Mouse (Mus musculus): ENCODE measurements around the gene Olfr1509. TPM values are rescaled to one million over a fixed set of nuclear protein-coding genes. Genes with fewer than 3 reads are reported as not detected.
"Not testable (repeated sequence)": the region's sequence is repeated elsewhere in the genome, so short reads cannot be mapped to it uniquely, and the experiment has no call there.

Olfr1509 gene
- not detected in 2 replicates for polyA plus RNA-seq (2014; fragmentation: Nextera tagmentation; extraction: Ambion mirVana)

- Histone ChIP-seq H3K4me2 (ENCODE audit: low read length) (no peak within 1 kb of the TSS), H3K9me3 (replicated peaks; ENCODE audit: control insufficient read depth, low read length) (no peaks in the 10 kb centered on the region), H3K27me3 (replicated peaks; ENCODE audit: control insufficient read depth, insufficient read depth, low read length) (no peaks in the 10 kb centered on the region), H3K36me3 (ENCODE audit: control insufficient read depth, insufficient read depth, low read length) (no peaks in the 10 kb centered on the region), H3K9ac (ENCODE audit: low read length) (no peak within 1 kb of the TSS), H3K4me1 (ENCODE audit: control insufficient read depth, insufficient read depth, low read length) (no peaks in the 10 kb centered on the region), H3K4me3 (ENCODE audit: low read depth, low read length) (no peak within 1 kb of the TSS), H3K27ac (ENCODE audit: low read depth, low read length) (no peak within 1 kb of the TSS)
- DNase-seq (ENCODE audit: low spot score) (no peak), ATAC-seq (no peak)
Observed at GRCm38 (mm10) chr14:52442690-52443089, at the start of gene Olfr1509. TSS of gene Olfr1509 (plus strand) at chr14:52442990.

- ATAC-seq (no peak), DNase-seq (ENCODE audit: low spot score) (no peak)
- H3K4me3 ChIP-seq (ENCODE audit: low read depth, low read length): no peak within 1 kb of the TSS
- H3K4me2 ChIP-seq (ENCODE audit: low read length): no peak within 1 kb of the TSS
- no peak within 1 kb of the TSS for H3K9ac ChIP-seq (ENCODE audit: low read length)
- WGBS: 82% methylated on average over 4 of the region's 4 CpGs
- H3K4me1 ChIP-seq (ENCODE audit: control insufficient read depth, insufficient read depth, low read length): no peaks in the 10 kb centered on the region
- no peaks in the 10 kb centered on the region for H3K36me3 ChIP-seq (ENCODE audit: control insufficient read depth, insufficient read depth, low read length)
- no peaks in the 10 kb centered on the region for H3K9me3 ChIP-seq (replicated peaks; ENCODE audit: control insufficient read depth, low read length)
- H3K27me3 ChIP-seq (replicated peaks; ENCODE audit: control insufficient read depth, insufficient read depth, low read length): no peaks in the 10 kb centered on the region
- H3K27ac ChIP-seq (ENCODE audit: low read depth, low read length): no peak within 1 kb of the TSS
Observed at GRCm38 (mm10) chr14:52397279-52397678, 45.5 kb upstream of the Olfr1509 start, which contains the start of gene Olfr1511. TSS of gene Olfr1511 (minus strand) at chr14:52397379.

- not testable (repeated sequence) for H3K36me3 ChIP-seq (ENCODE audit: control insufficient read depth, insufficient read depth, low read length); ATAC-seq
- WGBS: 83% methylated on average over 7 of the region's 10 CpGs
Observed at GRCm38 (mm10) chr14:52410142-52410919, 32.5 kb upstream of the Olfr1509 start.

GRCm38 (mm10) chr14:52414273-52414672 lies 28.5 kb upstream of the Olfr1509 start, which contains the start of gene Olfr1510:
TSS of gene Olfr1510 (minus strand) at chr14:52414373.
- Histone ChIP-seq H3K27me3 (replicated peaks; ENCODE audit: control insufficient read depth, insufficient read depth, low read length) (no peaks in the 10 kb centered on the region), H3K36me3 (ENCODE audit: control insufficient read depth, insufficient read depth, low read length) (no peaks in the 10 kb centered on the region), H3K9me3 (replicated peaks; ENCODE audit: control insufficient read depth, low read length) (no peaks in the 10 kb centered on the region), H3K9ac (ENCODE audit: low read length) (no peak within 1 kb of the TSS), H3K27ac (ENCODE audit: low read depth, low read length) (no peak within 1 kb of the TSS), H3K4me3 (ENCODE audit: low read depth, low read length) (no peak within 1 kb of the TSS), H3K4me1 (ENCODE audit: control insufficient read depth, insufficient read depth, low read length) (no peaks in the 10 kb centered on the region), H3K4me2 (ENCODE audit: low read length) (no peak within 1 kb of the TSS)
- no peak for ATAC-seq
- WGBS: 87% methylated on average over 3 of the region's 3 CpGs
- DNase-seq (ENCODE audit: low spot score): no peak

More at GRCm38 (mm10) chr14:52410142-52410919, 32.5 kb upstream of the Olfr1509 start:
- not testable (repeated sequence) for H3K4me3 ChIP-seq (ENCODE audit: low read depth, low read length); H3K27ac ChIP-seq (ENCODE audit: low read depth, low read length); H3K9me3 ChIP-seq (replicated peaks; ENCODE audit: control insufficient read depth, low read length); H3K4me1 ChIP-seq (ENCODE audit: control insufficient read depth, insufficient read depth, low read length); H3K4me2 ChIP-seq (ENCODE audit: low read length); DNase-seq (ENCODE audit: low spot score); H3K27me3 ChIP-seq (replicated peaks; ENCODE audit: control insufficient read depth, insufficient read depth, low read length); H3K9ac ChIP-seq (ENCODE audit: low read length)

- no peaks in the 10 kb centered on the region for H3K36me3 ChIP-seq (ENCODE audit: control insufficient read depth, insufficient read depth, low read length)
- ATAC-seq: no peak
- no peaks in the 10 kb centered on the region for H3K9me3 ChIP-seq (replicated peaks; ENCODE audit: control insufficient read depth, low read length)
- no peak overlapping the region for H3K27ac ChIP-seq (ENCODE audit: low read depth, low read length)
- no peaks in the 10 kb centered on the region for H3K4me1 ChIP-seq (ENCODE audit: control insufficient read depth, insufficient read depth, low read length)
- no peak overlapping the region for H3K9ac ChIP-seq (ENCODE audit: low read length)
- DNase-seq (ENCODE audit: low spot score): no peak
- H3K4me3 ChIP-seq (ENCODE audit: low read depth, low read length): no peak overlapping the region
- H3K27me3 ChIP-seq (replicated peaks; ENCODE audit: control insufficient read depth, insufficient read depth, low read length): no peaks in the 10 kb centered on the region
- WGBS: 96% methylated on average over 1 of the region's 1 CpGs
- no peak overlapping the region for H3K4me2 ChIP-seq (ENCODE audit: low read length)
Observed at GRCm38 (mm10) chr14:52427686-52428085, 15.1 kb upstream of the Olfr1509 start.

GRCm38 (mm10) chr14:52451138-52451537 lies 8.3 kb downstream of the Olfr1509 start:
- 94% methylated on average over 8 of the region's 8 CpGs for WGBS
- ATAC-seq (no peak), DNase-seq (ENCODE audit: low spot score) (no peak)
- Histone ChIP-seq H3K4me1 (ENCODE audit: control insufficient read depth, insufficient read depth, low read length) (no peaks in the 10 kb centered on the region), H3K27me3 (replicated peaks; ENCODE audit: control insufficient read depth, insufficient read depth, low read length) (no peaks in the 10 kb centered on the region), H3K4me3 (ENCODE audit: low read depth, low read length) (no peak overlapping the region), H3K36me3 (ENCODE audit: control insufficient read depth, insufficient read depth, low read length) (no peaks in the 10 kb centered on the region), H3K4me2 (ENCODE audit: low read length) (no peak overlapping the region), H3K9me3 (replicated peaks; ENCODE audit: control insufficient read depth, low read length) (no peaks in the 10 kb centered on the region), H3K9ac (ENCODE audit: low read length) (no peak overlapping the region), H3K27ac (ENCODE audit: low read depth, low read length) (no peak overlapping the region)

GRCm38 (mm10) chr14:52461928-52462327 lies 19.1 kb downstream of the Olfr1509 start:
- DNase-seq (ENCODE audit: low spot score): no peak
- Histone ChIP-seq H3K4me2 (ENCODE audit: low read length) (no peak overlapping the region), H3K27ac (ENCODE audit: low read depth, low read length) (no peak overlapping the region), H3K9me3 (replicated peaks; ENCODE audit: control insufficient read depth, low read length) (no peaks in the 10 kb centered on the region), H3K27me3 (replicated peaks; ENCODE audit: control insufficient read depth, insufficient read depth, low read length) (no peaks in the 10 kb centered on the region), H3K36me3 (ENCODE audit: control insufficient read depth, insufficient read depth, low read length) (no peaks in the 10 kb centered on the region), H3K4me3 (ENCODE audit: low read depth, low read length) (no peak overlapping the region), H3K9ac (ENCODE audit: low read length) (no peak overlapping the region), H3K4me1 (ENCODE audit: control insufficient read depth, insufficient read depth, low read length) (no peaks in the 10 kb centered on the region)
- ATAC-seq: no peak

GRCm38 (mm10) chr14:52465738-52466137 lies 22.9 kb downstream of the Olfr1509 start:
- Histone ChIP-seq H3K4me2 (ENCODE audit: low read length) (no peak overlapping the region), H3K27me3 (replicated peaks; ENCODE audit: control insufficient read depth, insufficient read depth, low read length) (no peaks in the 10 kb centered on the region), H3K9ac (ENCODE audit: low read length) (no peak overlapping the region), H3K4me3 (ENCODE audit: low read depth, low read length) (no peak overlapping the region), H3K36me3 (ENCODE audit: control insufficient read depth, insufficient read depth, low read length) (no peaks in the 10 kb centered on the region), H3K9me3 (replicated peaks; ENCODE audit: control insufficient read depth, low read length) (no peaks in the 10 kb centered on the region), H3K27ac (ENCODE audit: low read depth, low read length) (no peak overlapping the region), H3K4me1 (ENCODE audit: control insufficient read depth, insufficient read depth, low read length) (no peaks in the 10 kb centered on the region)
- WGBS: 95% methylated on average over 1 of the region's 1 CpGs
- ATAC-seq (no peak), DNase-seq (ENCODE audit: low spot score) (no peak)

- Histone ChIP-seq H3K4me1 (ENCODE audit: control insufficient read depth, insufficient read depth, low read length) (no peaks in the 10 kb centered on the region), H3K36me3 (ENCODE audit: control insufficient read depth, insufficient read depth, low read length) (no peaks in the 10 kb centered on the region), H3K9me3 (replicated peaks; ENCODE audit: control insufficient read depth, low read length) (no peaks in the 10 kb centered on the region), H3K27ac (ENCODE audit: low read depth, low read length) (no peak within 1 kb of the TSS), H3K4me3 (ENCODE audit: low read depth, low read length) (no peak within 1 kb of the TSS), H3K27me3 (replicated peaks; ENCODE audit: control insufficient read depth, insufficient read depth, low read length) (no peaks in the 10 kb centered on the region), H3K9ac (ENCODE audit: low read length) (no peak within 1 kb of the TSS), H3K4me2 (ENCODE audit: low read length) (no peak within 1 kb of the TSS)
- DNase-seq (ENCODE audit: low spot score): no peak
- no peak for ATAC-seq
- WGBS: 72% methylated on average over 2 of the region's 2 CpGs
Observed at GRCm38 (mm10) chr14:52467395-52467794, 24.6 kb downstream of the Olfr1509 start, which contains the start of gene Olfr1508. TSS of gene Olfr1508 (minus strand) at chr14:52467495.

Measured in forebrain, embryonic 14.5 days (tissue).